Mouse (Mus musculus): ENCODE measurements at regions not wholly inside any gene's neighbourhood (a gene's known extent, or its start where the extent isn't known, plus 50 kb on each side); places are given as distances from the start of the nearest gene placed in this dataset.

- H3K4me3 ChIP-seq (ENCODE audit: insufficient read depth, low read depth, low read length) = no peak overlapping the region
- no peak overlapping the region for H3K27ac ChIP-seq (replicated peaks; ENCODE audit: insufficient read depth, low read depth, low read length)
- H3K9ac ChIP-seq (ENCODE audit: low read depth, low read length) = no peak overlapping the region
- TF ChIP-seq CTCF (IDR thresholded peaks at IDR 0.05; ENCODE audit: low read depth, low read length) (no peak), POLR2A (IDR thresholded peaks at IDR 0.05; ENCODE audit: extremely low read depth, insufficient read depth, low read length) (no peak)
- WGBS = 16% methylated on average over 6 of the region's 6 CpGs
- H3K36me3 ChIP-seq (ENCODE audit: control insufficient read depth, insufficient read depth, low read length) = no peaks in the 10 kb centered on the region
- no peaks in the 10 kb centered on the region for H3K79me2 ChIP-seq (ENCODE audit: control insufficient read depth, insufficient read depth, low read length)
- DNase-seq (ENCODE audit: extremely low read depth, low read depth, low spot score) = peak; percentile 16
- H3K4me1 ChIP-seq (ENCODE audit: control insufficient read depth, insufficient read depth, low read length) = no peaks in the 10 kb centered on the region
- H3K27me3 ChIP-seq (ENCODE audit: control insufficient read depth, insufficient read depth, low read length) = no peaks in the 10 kb centered on the region
These were observed 294.2 kb downstream of the Mycn start for GRCm38 (mm10) chr12:12647467-12647866.

DNA sequence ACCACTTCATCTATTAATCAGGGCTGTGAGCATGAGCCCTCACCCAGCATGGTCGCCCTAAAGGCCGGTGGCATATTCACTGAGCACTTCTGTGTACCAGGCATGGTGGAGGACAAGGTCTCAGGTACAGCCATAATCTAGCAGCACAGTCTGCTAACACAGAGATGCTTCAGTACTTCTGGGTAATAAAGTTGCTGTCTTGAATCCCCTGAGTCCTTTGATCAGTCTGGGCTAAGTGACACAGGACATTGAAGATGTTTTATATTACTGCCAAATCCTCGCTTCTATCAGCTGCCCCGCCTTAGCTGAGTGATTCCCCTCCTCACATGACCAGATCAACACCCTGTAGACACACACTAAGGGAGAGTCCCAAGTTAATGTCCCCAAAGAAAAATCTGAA lies 296.5 kb downstream of the Mycn start:
- Histone ChIP-seq H3K9ac (ENCODE audit: low read depth, low read length) (no peak overlapping the region), H3K27ac (replicated peaks; ENCODE audit: insufficient read depth, low read depth, low read length) (no peak overlapping the region), H3K4me3 (ENCODE audit: insufficient read depth, low read depth, low read length) (no peak overlapping the region), H3K36me3 (ENCODE audit: control insufficient read depth, insufficient read depth, low read length) (no peaks in the 10 kb centered on the region), H3K4me1 (ENCODE audit: control insufficient read depth, insufficient read depth, low read length) (no peaks in the 10 kb centered on the region), H3K79me2 (ENCODE audit: control insufficient read depth, insufficient read depth, low read length) (no peaks in the 10 kb centered on the region), H3K27me3 (ENCODE audit: control insufficient read depth, insufficient read depth, low read length) (no peaks in the 10 kb centered on the region)
- no peak for DNase-seq (ENCODE audit: extremely low read depth, low read depth, low spot score)
- TF ChIP-seq CTCF (IDR thresholded peaks at IDR 0.05; ENCODE audit: low read depth, low read length) = no peak
- TF ChIP-seq POLR2A (IDR thresholded peaks at IDR 0.05; ENCODE audit: extremely low read depth, insufficient read depth, low read length) = no peak
- 91% methylated on average over 4 of the region's 4 CpGs for WGBS

DNA sequence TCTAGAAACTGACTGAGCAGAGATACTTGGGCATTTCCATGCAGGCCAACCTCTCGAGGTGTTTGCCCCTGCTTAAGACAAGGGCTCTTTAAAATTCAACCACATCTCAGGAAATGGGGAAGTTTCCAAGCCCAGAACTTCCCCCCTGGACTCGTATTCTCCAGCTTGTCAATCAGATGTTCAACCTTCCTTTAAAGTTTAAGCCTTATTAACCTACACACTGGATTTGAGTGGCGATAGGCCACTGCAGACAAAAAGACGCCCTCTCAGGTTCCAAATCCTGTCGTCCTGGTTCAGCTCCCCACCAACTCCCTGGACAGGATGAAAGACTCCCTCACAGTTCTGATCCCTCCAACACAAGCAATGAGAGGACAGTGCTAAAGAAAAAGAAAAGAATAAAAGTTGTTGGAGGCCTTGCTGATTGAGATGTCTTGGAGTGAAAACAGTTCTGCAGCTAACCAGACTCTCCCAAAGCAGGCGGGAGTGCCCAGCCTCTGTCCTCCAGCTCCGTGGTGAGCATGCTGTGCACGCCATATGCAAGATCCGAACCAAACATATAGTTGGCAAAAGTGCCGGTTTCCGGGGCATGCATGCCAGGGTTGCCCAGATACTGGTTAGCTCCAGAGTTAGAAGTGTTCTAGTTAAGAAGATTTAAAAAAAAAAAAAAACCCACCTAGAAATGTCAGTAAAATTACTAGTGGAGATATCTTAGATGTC lies 298.3 kb downstream of the Mycn start:
- Histone ChIP-seq H3K4me3 (ENCODE audit: insufficient read depth, low read depth, low read length) (no peak overlapping the region), H3K9ac (ENCODE audit: low read depth, low read length) (no peak overlapping the region), H3K79me2 (ENCODE audit: control insufficient read depth, insufficient read depth, low read length) (no peaks in the 10 kb centered on the region), H3K36me3 (ENCODE audit: control insufficient read depth, insufficient read depth, low read length) (no peaks in the 10 kb centered on the region), H3K4me1 (ENCODE audit: control insufficient read depth, insufficient read depth, low read length) (no peaks in the 10 kb centered on the region), H3K27ac (replicated peaks; ENCODE audit: insufficient read depth, low read depth, low read length) (no peak overlapping the region), H3K27me3 (ENCODE audit: control insufficient read depth, insufficient read depth, low read length) (no peaks in the 10 kb centered on the region)
- TF ChIP-seq CTCF (IDR thresholded peaks at IDR 0.05; ENCODE audit: low read depth, low read length) (no peak), POLR2A (IDR thresholded peaks at IDR 0.05; ENCODE audit: extremely low read depth, insufficient read depth, low read length) (no peak)
- no peak for DNase-seq (ENCODE audit: extremely low read depth, low read depth, low spot score)
- 83% methylated on average over 11 of the region's 11 CpGs for WGBS

DNA sequence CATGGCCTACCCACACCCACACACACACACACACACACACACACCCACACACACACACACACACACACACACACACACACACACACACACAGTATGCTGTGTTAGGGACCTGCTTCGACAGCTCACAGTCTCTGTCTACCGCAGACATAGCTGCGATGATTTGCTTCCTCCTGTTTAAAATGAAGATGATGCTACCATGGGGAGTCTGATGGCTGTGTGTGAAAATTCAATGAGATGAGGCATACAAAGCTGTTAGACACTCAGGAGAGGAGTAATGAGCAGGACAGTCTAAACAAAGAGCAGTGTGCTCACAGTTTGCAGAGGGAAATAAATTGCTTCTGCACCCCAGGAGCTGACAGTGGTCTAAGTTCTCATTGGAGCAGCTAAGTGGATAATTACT lies 306.4 kb downstream of the Mycn start:
- Histone ChIP-seq H3K4me3 (ENCODE audit: insufficient read depth, low read depth, low read length) (no peak overlapping the region), H3K9ac (ENCODE audit: low read depth, low read length) (no peak overlapping the region), H3K36me3 (ENCODE audit: control insufficient read depth, insufficient read depth, low read length) (no peaks in the 10 kb centered on the region), H3K27me3 (ENCODE audit: control insufficient read depth, insufficient read depth, low read length) (no peaks in the 10 kb centered on the region), H3K27ac (replicated peaks; ENCODE audit: insufficient read depth, low read depth, low read length) (no peak overlapping the region), H3K79me2 (ENCODE audit: control insufficient read depth, insufficient read depth, low read length) (no peaks in the 10 kb centered on the region), H3K4me1 (ENCODE audit: control insufficient read depth, insufficient read depth, low read length) (no peaks in the 10 kb centered on the region)
- TF ChIP-seq POLR2A (IDR thresholded peaks at IDR 0.05; ENCODE audit: extremely low read depth, insufficient read depth, low read length) = no peak
- no peak for TF ChIP-seq CTCF (IDR thresholded peaks at IDR 0.05; ENCODE audit: low read depth, low read length)
- 89% methylated on average over 3 of the region's 3 CpGs for WGBS
- no peak for DNase-seq (ENCODE audit: extremely low read depth, low read depth, low spot score)

DNA sequence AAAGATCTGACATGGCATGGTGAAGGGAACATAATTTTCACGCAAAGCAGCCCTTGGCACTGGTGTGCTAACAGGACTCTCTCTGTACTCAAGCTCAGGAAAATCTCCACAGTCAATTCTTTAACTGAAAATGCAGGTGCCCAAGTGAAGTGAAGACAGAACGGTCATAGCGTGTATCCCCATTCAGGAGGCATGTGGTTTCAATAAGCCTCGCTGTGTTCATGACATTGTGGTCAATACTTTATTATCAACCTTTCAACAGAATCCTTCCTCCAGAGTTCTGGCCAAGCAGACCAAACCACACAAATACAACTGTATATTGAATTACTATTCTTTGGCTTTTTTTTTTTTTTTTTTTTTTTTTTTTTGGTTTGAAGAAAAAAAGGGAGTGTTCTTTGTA lies 314.1 kb downstream of the Mycn start:
- no peaks in the 10 kb centered on the region for H3K79me2 ChIP-seq (ENCODE audit: control insufficient read depth, insufficient read depth, low read length)
- no peaks in the 10 kb centered on the region for H3K36me3 ChIP-seq (ENCODE audit: control insufficient read depth, insufficient read depth, low read length)
- H3K9ac ChIP-seq (ENCODE audit: low read depth, low read length) = no peak overlapping the region
- H3K27me3 ChIP-seq (ENCODE audit: control insufficient read depth, insufficient read depth, low read length) = no peaks in the 10 kb centered on the region
- no peaks in the 10 kb centered on the region for H3K4me1 ChIP-seq (ENCODE audit: control insufficient read depth, insufficient read depth, low read length)
- H3K4me3 ChIP-seq (ENCODE audit: insufficient read depth, low read depth, low read length) = no peak overlapping the region
- no peak for DNase-seq (ENCODE audit: extremely low read depth, low read depth, low spot score)
- no peak for TF ChIP-seq CTCF (IDR thresholded peaks at IDR 0.05; ENCODE audit: low read depth, low read length)
- no peak for TF ChIP-seq POLR2A (IDR thresholded peaks at IDR 0.05; ENCODE audit: extremely low read depth, insufficient read depth, low read length)
- 95% methylated on average over 4 of the region's 4 CpGs for WGBS
- H3K27ac ChIP-seq (replicated peaks; ENCODE audit: insufficient read depth, low read depth, low read length) = no peak overlapping the region

DNA sequence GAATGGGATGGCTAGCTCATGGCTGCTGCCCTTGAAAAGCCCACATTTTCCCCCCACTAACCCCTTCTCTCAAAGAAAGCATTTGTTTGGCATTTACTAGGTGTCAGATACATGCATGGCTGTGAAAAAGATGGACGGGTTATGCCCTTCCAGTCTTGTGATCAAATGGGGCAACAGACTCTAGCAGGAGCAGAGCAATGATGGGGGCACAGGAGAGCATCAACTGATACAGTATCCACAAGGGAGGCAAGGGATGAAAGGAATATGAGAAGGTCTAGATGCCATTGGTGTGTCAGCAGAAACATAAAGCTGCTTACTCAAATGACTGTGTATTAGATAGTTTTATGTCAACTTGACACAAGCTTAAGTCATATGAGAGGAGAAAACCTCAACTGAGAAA lies 315.9 kb downstream of the Mycn start:
- TF ChIP-seq CTCF (IDR thresholded peaks at IDR 0.05; ENCODE audit: low read depth, low read length) (no peak), POLR2A (IDR thresholded peaks at IDR 0.05; ENCODE audit: extremely low read depth, insufficient read depth, low read length) (no peak)
- Histone ChIP-seq H3K27me3 (ENCODE audit: control insufficient read depth, insufficient read depth, low read length) (no peaks in the 10 kb centered on the region), H3K9ac (ENCODE audit: low read depth, low read length) (no peak overlapping the region), H3K36me3 (ENCODE audit: control insufficient read depth, insufficient read depth, low read length) (no peaks in the 10 kb centered on the region), H3K4me1 (ENCODE audit: control insufficient read depth, insufficient read depth, low read length) (no peaks in the 10 kb centered on the region), H3K4me3 (ENCODE audit: insufficient read depth, low read depth, low read length) (no peak overlapping the region), H3K79me2 (ENCODE audit: control insufficient read depth, insufficient read depth, low read length) (no peaks in the 10 kb centered on the region), H3K27ac (replicated peaks; ENCODE audit: insufficient read depth, low read depth, low read length) (no peak overlapping the region)
- DNase-seq (ENCODE audit: extremely low read depth, low read depth, low spot score) = no peak
- 88% methylated on average over 1 of the region's 1 CpGs for WGBS
